Mouse (Mus musculus): ENCODE measurements around the gene Gm5788.
"Not testable (repeated sequence)": the region's sequence is repeated elsewhere in the genome, so short reads cannot be mapped to it uniquely, and the experiment has no call there.

The Gm5788 gene

DNA sequence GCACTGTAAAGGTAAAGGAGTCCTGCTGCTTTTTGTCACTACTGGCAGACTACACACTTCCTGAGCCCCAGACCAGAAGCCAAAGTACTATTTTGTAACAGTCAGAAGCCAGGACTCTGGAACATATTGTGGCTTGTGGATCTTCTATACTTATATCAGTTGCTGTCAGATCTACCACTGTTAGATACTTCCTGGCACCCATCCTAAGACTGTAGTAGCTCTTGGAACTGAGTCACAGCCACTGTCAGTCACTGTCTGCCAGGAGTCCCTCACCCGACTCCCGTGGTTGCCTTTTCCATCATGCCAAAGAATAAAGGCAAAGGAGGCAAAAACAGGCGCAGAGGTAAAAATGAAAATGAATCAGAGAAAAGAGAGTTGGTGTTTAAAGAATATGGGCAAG, at the start of gene Gm5788:
Gene Gm5788, plus strand, starts transcription at position 301 of the 400 bp plus-strand sequence.
- not testable (repeated sequence) for ATAC-seq (ENCODE audit: insufficient number of reproducible peaks, low FRiP score, low TSS enrichment)

DNA sequence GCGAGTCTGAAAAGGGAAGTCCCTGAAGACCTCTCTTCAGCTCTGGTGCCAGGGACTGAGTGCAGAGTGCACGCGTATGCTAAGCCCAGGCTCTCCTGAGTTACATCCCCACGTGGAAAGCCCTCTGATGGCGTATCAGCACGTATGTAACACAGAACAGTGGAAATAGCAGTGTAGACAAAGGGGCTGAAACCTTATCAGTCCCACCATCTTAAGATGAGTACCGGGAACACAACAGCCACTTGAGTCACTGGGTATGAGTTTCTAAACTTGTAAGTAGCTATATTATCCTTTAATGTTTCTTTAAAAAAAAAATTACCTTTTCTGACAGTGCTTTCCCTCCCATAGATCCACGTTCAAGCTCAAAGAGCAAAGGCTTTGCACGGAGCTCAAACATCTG, 45.1 kb upstream of the Gm5788 start:
- ATAC-seq (ENCODE audit: insufficient number of reproducible peaks, low FRiP score, low TSS enrichment), result no peak

DNA sequence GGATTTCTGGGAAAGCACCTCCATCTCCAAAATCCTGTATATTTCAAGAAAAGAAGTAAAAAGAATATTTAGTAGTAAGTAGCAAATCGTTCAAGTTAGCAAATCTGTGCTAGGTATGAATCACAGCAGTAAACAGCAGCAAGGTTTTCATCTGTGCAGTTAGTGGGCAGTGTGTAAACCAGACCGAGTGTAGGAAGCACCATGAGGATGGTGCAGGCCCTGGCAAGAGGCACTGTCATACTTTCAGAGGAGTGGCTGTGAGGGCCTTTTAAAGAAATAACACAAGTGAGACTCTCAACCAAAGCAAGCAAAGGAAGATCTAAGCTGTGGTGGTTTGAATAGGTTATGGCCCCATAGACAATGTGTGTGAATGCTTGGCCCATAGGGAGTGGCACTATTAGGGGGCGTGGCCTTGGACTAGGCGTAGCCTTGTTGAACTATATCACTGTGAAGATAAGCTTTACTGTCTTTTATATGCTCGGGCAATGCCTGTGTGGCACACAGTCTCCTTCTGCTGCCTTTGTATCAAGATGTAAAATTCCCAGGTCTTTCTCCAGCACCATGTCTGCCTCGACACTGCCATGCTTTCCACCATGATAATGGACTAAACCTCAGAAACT, 29.7 kb upstream of the Gm5788 start:
- no peak for ATAC-seq (ENCODE audit: insufficient number of reproducible peaks, low FRiP score, low TSS enrichment)

DNA sequence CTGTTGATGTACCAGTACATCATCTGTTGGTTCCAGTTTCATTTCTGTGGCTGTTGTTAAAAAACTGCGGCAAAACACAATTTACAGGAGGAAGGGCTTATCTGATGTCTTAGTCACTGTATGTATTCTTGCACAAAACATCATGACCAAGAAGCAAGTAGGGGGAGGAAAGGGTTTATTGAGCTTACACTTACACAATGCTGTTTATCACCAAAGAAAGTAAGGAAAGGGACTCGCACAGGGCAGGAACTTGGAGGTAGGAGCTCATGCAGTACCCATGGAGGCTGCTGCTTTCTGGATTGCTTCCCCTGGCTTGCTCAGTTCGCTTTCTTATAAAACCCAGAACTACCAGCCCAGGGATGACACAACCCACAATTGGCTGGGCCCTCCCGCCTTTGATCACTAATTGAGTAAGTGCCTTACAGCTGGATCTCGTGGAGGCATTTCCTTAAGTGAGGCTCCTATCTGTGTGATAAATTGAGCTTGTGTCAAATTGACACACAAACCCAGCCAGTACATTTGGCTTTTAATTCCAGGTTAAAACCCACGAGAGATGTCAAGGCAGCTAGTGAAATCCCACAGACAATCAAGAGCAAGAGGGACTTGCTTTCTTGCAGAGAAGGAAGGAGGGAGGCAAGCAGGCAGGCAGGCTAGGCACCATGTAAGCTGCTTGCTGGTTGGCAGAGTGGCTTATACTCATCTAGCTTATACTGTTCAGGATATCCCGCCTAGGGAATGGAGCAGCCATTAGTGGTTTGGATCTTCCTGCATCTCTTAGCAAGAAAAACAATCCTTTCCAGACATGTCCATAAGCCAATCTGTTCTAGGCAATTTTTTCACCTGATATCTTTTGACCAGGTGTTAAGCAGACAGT, 24.0 kb upstream of the Gm5788 start:
- no peak for ATAC-seq (ENCODE audit: insufficient number of reproducible peaks, low FRiP score, low TSS enrichment)

DNA sequence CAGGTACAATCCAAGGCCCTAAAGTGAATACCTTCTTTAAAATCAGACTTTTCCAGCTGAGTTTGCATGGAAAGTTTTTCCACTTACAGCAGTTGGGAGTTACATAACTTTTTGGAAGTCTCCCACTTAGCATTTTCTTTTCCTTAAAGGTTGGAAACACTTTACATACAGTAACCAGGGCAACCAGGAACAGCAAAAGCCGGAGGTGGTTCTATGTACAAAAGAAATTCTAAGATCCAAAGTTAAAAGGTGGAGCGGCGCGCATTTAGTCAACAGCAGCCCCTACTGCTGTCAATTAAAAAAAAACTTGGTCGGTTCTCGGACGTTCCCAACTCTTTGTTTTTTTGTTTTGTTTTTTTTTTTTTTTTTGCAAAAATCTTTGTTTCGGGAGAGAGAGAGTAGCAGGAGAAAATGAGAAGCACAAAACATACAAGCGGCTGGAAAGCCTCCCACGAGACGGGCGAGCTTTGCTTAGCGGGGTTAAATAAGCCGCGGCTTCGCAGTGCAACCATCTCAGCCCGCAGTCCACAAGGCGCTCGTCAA, 23.0 kb upstream of the Gm5788 start:
- ATAC-seq (ENCODE audit: insufficient number of reproducible peaks, low FRiP score, low TSS enrichment), result no peak

DNA sequence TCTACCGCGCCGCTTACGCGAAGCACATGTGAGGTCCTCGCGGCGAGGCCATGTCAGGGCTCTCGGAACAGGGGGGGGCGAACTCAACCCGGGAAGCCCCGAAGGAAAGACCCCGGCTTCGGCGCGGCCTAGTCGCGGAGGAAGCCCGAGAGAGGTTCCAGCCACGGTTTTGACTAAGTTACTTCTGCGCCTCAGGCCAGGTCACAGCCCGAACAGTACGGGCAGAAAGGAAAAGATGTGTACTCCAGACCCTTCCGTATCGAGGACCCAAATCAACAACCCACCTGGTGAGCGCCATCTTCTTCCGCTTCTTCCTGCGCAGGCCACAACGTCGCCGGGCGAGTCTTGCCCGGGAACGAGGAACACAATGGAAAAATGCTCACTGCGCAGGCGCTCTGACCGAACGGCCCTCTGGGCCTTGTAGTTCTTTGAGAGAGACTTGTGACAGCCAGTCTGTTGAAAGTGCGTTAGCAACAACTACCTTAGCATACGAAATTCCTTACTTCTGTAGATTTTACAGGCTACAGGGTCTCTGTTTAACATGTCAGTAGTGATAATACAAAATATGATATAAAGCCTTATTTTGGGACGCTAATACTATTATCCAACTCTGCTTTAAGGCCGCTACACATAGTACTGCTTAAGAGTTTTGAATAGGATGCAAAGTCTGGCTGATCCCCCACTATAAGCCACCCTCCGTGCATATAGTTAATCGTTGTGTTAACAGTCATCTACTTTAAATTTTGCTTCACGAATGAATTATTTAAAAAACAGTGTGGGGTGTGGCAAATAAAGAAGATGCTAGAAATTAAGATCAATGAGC, 22.3 kb upstream of the Gm5788 start, which contains the start of gene Snw1:
Gene Snw1, minus strand, starts transcription at position 311 of the 823 bp plus-strand sequence.
- peak; percentile 99 for ATAC-seq (ENCODE audit: insufficient number of reproducible peaks, low FRiP score, low TSS enrichment)

DNA sequence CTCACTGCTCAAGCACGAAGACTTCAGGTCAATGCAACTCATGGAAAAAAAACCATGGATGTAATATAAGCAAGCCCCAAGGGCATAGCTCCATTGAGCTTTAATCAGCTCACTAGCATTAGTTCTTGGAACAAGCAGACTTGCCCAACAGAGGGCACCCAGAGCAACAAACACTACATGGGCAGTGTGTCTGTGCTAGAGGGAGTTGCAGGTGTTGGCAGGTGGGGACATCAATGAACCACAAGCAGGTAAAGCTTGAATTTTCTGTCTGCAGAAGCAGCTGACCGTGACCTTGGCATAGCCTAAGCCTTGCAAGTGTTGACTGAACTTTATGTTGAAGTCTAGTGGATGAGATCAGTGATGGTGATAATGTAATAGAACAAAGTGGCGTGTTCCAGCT, 19.8 kb upstream of the Gm5788 start:
- no peak for ATAC-seq (ENCODE audit: insufficient number of reproducible peaks, low FRiP score, low TSS enrichment)

DNA sequence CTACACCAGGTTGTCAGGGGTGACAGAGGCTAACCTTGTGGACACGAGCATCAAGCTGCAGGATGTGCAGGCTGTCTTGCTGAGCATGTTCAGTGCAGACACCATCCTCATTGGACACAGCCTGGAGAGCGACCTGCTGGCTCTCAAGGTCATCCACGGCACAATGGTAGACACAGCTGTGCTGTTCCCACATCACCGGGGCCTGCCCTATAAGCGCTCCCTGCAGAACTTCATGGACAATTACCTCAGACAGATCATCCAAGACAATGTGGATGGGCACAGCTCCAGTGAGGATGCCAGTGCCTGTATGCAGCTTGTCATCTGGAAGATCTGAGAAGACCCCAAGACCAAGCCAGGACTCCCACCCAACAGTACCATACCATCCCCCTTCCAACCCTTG, 12.0 kb upstream of the Gm5788 start:
- not testable (repeated sequence) for ATAC-seq (ENCODE audit: insufficient number of reproducible peaks, low FRiP score, low TSS enrichment)

DNA sequence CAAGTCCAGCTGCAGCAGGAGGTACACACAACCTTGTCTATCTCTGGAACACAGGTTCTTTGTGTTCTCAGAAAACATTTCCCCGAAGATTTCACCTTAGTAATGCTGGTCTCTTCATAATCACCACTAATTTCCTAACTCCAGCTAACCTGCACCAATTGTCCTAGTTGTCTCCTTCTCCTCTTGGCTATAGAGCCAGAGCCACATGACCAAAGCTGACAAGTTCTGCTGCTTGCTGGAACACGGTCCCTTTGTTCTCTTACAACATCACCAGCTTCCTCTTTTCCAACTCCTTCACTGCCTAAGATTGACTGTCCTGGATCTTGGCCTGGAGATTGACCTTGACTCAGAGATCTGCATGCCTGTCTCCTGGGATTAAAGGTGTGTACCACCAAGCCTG, 5.8 kb upstream of the Gm5788 start:
- ATAC-seq (ENCODE audit: insufficient number of reproducible peaks, low FRiP score, low TSS enrichment), result not testable (repeated sequence)

DNA sequence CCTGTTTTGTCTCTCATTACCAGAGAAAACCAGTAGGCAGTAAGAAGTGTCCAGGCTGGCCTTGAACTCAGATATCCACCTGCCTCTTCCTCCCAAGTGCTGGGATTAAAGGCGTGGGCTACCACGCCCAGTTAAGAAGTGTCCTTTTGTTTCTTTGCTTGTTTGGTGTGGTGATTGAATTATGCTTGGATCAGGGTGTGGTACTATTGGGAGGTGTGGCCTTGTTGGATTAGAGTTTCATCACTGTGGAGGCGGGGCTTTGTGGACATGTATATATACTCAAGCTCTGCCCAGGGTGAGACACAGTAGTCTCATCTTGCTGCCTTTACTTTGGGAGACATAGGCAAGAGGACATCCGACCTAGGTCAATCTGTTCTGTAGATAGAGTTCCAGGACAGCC, 19.5 kb downstream of the Gm5788 start, which contains the start of gene Gm8300:
Gene Gm8300, plus strand, starts transcription at position 301 of the 400 bp plus-strand sequence.
- not testable (repeated sequence) for ATAC-seq (ENCODE audit: insufficient number of reproducible peaks, low FRiP score, low TSS enrichment)

DNA sequence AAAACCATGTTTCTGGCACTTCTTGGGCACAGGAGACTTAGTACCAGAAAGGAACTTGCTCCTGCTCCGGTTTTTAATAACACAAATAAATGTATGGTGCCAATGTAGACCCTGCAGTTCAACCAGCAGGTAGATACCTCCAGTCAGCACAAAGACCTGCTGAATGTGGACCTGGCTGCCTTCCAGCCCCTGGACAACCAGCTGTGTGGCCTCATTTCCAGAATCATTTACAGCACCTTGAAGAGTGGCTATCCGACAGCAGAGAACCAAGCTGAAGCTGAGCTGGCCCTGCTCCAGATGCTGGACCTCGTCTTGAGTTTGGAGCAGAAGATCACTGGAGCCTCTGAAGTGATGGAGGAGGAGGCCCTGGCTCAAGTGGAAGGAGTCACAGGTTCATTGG, 25.1 kb downstream of the Gm5788 start:
- ATAC-seq (ENCODE audit: insufficient number of reproducible peaks, low FRiP score, low TSS enrichment), result not testable (repeated sequence)

DNA sequence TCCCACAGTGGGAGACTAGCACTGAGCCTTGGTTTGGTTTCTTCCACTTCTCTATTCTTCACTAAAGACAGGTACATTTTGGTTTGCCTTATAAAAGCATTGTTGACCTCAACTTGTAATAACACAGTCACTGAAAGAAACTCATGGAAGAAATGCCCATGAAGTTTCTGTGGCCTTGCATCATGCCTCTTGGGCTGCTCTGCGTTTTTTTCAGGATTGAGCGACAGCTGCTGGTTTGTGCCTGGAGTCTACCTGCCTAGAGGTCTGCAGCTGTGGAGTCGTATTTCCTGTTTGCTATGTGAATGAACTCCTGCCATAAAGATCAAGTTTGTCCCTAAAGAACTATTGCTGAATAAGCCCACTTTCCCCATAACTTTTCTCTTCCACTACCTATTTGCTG, 49.4 kb downstream of the Gm5788 start:
- ATAC-seq (ENCODE audit: insufficient number of reproducible peaks, low FRiP score, low TSS enrichment), result no peak

All from cerebellum, adult (tissue).